Mouse (Mus musculus): Measurements from ENCODE around the gene Nanos1. TPM values are rescaled to one million over a fixed set of nuclear protein-coding genes. Genes with fewer than 3 reads are reported as not detected.

The Nanos1 gene
- total RNA-seq (2021) = 10 to 100 TPM; 22.1 to 22.8 TPM
- long read RNA-seq, experiment 1, transcript Nanos1-201 (1 exons, 3,928 nt) = major isoform, 45 of 45 reads
- long read RNA-seq, experiment 1, partial matches to known transcripts = 0 of 45 reads
- long read RNA-seq, experiment 1, other reads (novel, unspliced or antisense) = 0 of 45 reads
- long read RNA-seq, experiment 2, transcript Nanos1-201 (1 exons, 3,928 nt) = major isoform, 26 of 26 reads
- long read RNA-seq, experiment 2, partial matches to known transcripts = 0 of 26 reads
- long read RNA-seq, experiment 2, other reads (novel, unspliced or antisense) = 0 of 26 reads

- TF ChIP-seq CTCF (IDR thresholded peaks at IDR 0.05) = no peak; the same call in none of the 2 replicates
Observed at GRCm38 (mm10) chr19:60755438-60756191, at the start of gene Nanos1. TSS of gene Nanos1 (plus strand) at chr19:60755987.

DNA sequence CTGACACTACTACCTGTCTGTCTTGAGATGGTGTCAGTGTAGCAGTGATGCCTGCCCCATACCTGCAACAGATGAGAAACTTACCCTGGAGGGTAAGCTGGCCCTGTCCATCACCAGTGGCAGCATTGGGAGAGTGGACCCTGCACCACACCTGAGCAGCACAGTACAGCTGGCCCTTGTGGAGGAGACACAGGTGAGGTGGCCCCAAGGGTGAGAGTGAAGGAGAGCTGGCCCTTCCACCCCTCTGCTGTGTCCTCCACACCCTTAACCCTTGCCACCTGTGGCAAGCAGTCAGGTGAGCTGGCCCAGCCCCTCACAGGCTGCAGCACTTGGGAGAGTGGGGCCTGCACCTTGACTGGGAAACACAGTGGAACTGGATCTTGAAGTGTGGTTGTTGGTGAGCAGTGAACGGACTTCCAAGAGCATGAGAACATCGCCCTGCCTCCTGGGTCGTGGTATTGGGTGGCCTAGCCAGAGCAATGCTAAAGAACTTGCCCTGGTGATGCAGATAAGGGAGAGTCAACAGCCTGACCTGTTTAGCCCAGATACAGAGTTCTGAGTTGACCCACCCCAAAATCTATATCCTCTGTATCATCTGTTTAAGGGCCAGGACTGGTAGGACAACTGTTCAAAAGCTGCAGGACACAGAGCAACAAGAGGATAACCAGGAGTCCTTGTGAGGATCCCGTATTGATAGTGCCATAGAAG lies 46.4 kb upstream of the Nanos1 start:
- TF ChIP-seq CTCF (IDR thresholded peaks at IDR 0.05) = no peak
- Histone ChIP-seq H3K27ac (no peak overlapping the region), H3K4me3 (no peak overlapping the region)
- no peak for DNase-seq (ENCODE audit: extremely low spot score in 1 of 2, low spot score in 2 of 2)
- intact Hi-C loops (cut with DNase I) = no loop called here

More at GRCm38 (mm10) chr19:60755438-60756191, at the start of gene Nanos1:
- peak; percentile 92 to 94 for DNase-seq (ENCODE audit: extremely low spot score in 1 of 2, low spot score in 2 of 2)
- H3K4me3 ChIP-seq = peak within 1 kb of the TSS; percentile 83
- intact Hi-C loops (cut with DNase I) = loop anchor here (1.0 to 10.0 kb wide), 3 partner anchors 77 to 321 kb away; partner anchors contain the start of gene Cacul1
- H3K27ac ChIP-seq = peak within 1 kb of the TSS; percentile 96

DNA sequence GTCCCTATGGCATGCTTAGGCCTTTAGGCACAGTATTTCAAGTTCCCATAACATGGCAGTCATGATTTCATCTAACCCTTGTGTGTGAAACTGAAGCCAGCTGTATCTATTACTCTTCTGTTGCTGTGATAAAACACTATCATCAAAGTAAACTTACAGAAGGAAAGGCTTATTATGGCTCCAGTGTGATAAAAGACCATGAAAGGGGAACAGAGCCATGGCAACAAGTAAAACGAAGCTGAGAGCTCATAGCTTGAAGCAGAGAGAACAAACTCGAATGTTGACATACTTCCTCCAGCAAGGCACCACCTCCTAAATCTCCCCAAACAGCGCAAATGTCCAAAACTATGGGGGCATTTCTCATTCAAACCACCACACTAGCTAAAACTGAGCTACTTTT lies 45.6 kb upstream of the Nanos1 start:
- H3K4me3 ChIP-seq = no peak overlapping the region
- DNase-seq (ENCODE audit: extremely low spot score in 1 of 2, low spot score in 2 of 2) = no peak
- intact Hi-C loops (cut with DNase I) = no loop called here
- no peak overlapping the region for H3K27ac ChIP-seq
- TF ChIP-seq CTCF (IDR thresholded peaks at IDR 0.05) = no peak

GRCm38 (mm10) chr19:60712577-60712976 lies 43.2 kb upstream of the Nanos1 start:
- no peak for DNase-seq (ENCODE audit: extremely low spot score in 1 of 2, low spot score in 2 of 2)
- intact Hi-C loops (cut with DNase I) = no loop called here
- no peak overlapping the region for H3K27ac ChIP-seq
- no peak for TF ChIP-seq CTCF (IDR thresholded peaks at IDR 0.05)
- H3K4me3 ChIP-seq = no peak overlapping the region

GRCm38 (mm10) chr19:60716381-60716780 lies 39.4 kb upstream of the Nanos1 start:
- no peak for DNase-seq (ENCODE audit: extremely low spot score in 1 of 2, low spot score in 2 of 2)
- no peak for TF ChIP-seq CTCF (IDR thresholded peaks at IDR 0.05)
- Histone ChIP-seq H3K27ac (no peak overlapping the region), H3K4me3 (no peak overlapping the region)
- intact Hi-C loops (cut with DNase I) = no loop called here

DNA sequence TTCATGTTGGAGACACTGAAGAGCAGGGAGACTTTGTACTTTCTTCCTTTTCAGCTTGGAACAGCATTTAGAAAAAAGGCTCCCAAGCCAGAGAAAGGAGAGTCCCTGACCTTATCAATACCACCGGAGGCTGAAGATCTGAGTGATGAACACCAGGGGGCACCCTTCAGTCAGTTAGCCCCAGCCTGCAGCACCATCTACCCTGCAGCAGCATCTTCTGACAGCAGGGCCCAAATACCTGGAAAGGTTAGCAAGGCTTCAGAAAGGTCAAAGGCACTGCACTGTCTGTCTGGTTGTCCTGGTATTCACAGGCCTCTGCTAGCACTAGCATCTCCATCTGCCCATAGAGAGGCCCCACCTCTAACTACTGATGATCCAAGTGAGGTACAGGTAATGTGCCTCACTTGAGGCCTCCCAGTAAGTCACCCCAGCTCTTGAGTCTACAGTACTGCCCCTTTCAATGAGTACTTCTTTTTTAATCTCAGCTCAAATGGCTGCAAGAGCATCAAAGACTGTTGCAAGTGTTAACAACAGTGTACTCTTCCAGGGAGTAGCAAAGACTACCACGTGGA lies 25.4 kb upstream of the Nanos1 start:
- peak; percentile 70 for TF ChIP-seq CTCF (IDR thresholded peaks at IDR 0.05)
- intact Hi-C loops (cut with DNase I) = no loop called here
- no peak overlapping the region for H3K27ac ChIP-seq
- H3K4me3 ChIP-seq = no peak overlapping the region
- DNase-seq (ENCODE audit: extremely low spot score in 1 of 2, low spot score in 2 of 2) = peak; percentile 9 to 18

DNA sequence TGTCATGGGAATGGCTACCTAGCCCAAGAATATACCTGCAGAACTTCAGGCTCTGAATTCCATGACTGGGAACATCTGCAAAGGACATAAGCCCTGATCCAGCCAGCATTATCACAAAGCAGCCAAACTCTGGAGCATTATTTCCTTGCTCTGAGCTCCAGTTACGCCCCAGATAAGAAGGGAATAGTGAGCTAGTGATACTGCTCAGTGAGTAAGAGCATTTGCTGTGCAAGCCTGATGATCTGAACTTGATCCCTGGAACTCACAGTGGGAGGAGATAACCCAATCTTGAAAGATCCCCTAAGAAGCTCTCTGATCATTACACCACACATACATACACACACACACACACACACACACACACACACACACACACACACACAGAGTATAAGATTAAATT lies 24.5 kb upstream of the Nanos1 start:
- DNase-seq (ENCODE audit: extremely low spot score in 1 of 2, low spot score in 2 of 2) = no peak
- no peak for TF ChIP-seq CTCF (IDR thresholded peaks at IDR 0.05)
- H3K4me3 ChIP-seq = no peak overlapping the region
- no peak overlapping the region for H3K27ac ChIP-seq
- intact Hi-C loops (cut with DNase I) = no loop called here

DNA sequence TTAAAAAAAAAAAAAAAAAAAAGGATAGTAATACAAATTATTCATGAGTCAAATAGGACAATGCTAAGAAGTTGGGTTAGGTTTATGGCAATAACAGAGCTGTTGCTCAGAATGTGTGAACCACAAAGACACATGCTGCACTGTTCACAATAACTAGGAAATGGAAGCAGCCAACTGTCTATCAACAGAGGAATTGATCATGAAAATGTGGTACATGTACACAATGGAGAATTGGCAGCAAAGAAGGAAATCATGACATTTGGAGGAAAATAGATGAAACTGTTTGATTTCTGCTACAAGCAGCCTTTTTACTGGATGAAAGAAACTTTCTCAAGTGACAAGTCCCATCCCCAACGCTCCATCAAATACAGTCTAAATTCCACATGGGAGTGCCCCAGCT lies 23.8 kb upstream of the Nanos1 start:
- TF ChIP-seq CTCF (IDR thresholded peaks at IDR 0.05) = no peak
- DNase-seq (ENCODE audit: extremely low spot score in 1 of 2, low spot score in 2 of 2) = no peak
- intact Hi-C loops (cut with DNase I) = no loop called here

GRCm38 (mm10) chr19:60740560-60740959 lies 15.2 kb upstream of the Nanos1 start:
- Histone ChIP-seq H3K4me3 (no peak overlapping the region), H3K27ac (no peak overlapping the region)
- no peak; the same call in none of the 2 replicates for TF ChIP-seq CTCF (IDR thresholded peaks at IDR 0.05)
- no peak for DNase-seq (ENCODE audit: extremely low spot score in 1 of 2, low spot score in 2 of 2)
- intact Hi-C loops (cut with DNase I) = no loop called here

More for the DNA sequence above, 23.8 kb upstream of the Nanos1 start:
- H3K27ac ChIP-seq = no peak overlapping the region
- H3K4me3 ChIP-seq = no peak overlapping the region

DNA sequence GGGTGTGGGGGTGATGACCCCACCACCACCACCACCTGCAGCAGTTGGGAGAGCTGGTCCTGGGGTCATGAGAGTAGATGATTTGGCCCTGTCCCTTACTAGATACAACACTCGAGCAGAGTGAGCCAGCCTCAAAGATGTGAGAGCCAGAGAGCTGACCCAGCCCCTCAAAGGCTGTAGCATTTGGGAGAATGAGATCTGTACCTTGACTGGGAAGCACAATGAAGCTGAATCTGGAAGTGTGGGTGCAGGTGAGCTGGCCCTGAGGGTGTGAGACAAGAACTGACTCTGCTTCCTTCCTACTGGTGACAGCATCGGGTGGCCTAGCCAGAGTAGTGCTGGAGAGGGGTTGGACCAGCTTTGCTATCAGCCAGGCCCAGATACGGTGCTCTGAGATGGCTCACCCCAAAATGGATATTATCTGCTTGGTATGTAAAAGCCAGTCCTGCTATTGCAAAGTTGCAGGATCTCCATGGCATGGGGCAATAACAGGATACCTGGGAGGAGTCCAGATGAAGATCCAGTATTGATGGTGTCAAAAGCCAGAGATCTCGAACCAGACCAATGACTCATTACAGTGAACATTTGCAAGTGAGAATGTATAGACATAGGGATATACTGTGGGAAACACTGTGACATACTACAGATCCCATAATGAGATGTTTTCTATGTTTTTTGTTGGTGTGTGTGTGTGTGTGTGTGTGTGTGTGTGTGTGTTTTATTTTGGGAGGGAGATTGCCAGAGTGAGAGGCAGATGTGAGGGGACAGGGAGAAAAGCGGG lies 11.8 kb upstream of the Nanos1 start:
- TF ChIP-seq CTCF (IDR thresholded peaks at IDR 0.05) = no peak
- H3K27ac ChIP-seq = no peak overlapping the region
- DNase-seq (ENCODE audit: extremely low spot score in 1 of 2, low spot score in 2 of 2) = no peak
- no peak overlapping the region for H3K4me3 ChIP-seq
- intact Hi-C loops (cut with DNase I) = no loop called here

- no peak for TF ChIP-seq CTCF (IDR thresholded peaks at IDR 0.05)
- H3K27ac ChIP-seq = no peak overlapping the region
- no peak for DNase-seq (ENCODE audit: extremely low spot score in 1 of 2, low spot score in 2 of 2)
- intact Hi-C loops (cut with DNase I) = no loop called here
- no peak overlapping the region for H3K4me3 ChIP-seq
Observed at GRCm38 (mm10) chr19:60747801-60748200, 8.0 kb upstream of the Nanos1 start.
